Mouse (Mus musculus) lung, postnatal 0 days (tissue): Measurements from ENCODE around the gene Itprip. TPM values are rescaled to one million over a fixed set of nuclear protein-coding genes. Genes with fewer than 3 reads are reported as not detected.
A peak's percentile ranks its signal among the peaks of the same experiment; 100 is the strongest.
"Not testable (repeated sequence)": the region's sequence is repeated elsewhere in the genome, so short reads cannot be mapped to it uniquely, and the experiment has no call there.

Experiments
- ATAC-seq: fragments of 200-750 bp; cut with Nextera tagmentation; 2 replicates; pipeline ENCODE4 v1.8.0; 2017; ENCODE audit warnings: moderate library complexity
- DNase-seq: peaks from one replicate; pipeline ENCODE4 v3.0.0-alpha.2; 2016; ENCODE audit warnings: low spot score
- H3K27ac ChIP-seq: fragments of 300-500 bp; sonication (generic); 2 replicates; pipeline ENCODE4 v1.5.1; 2014; ENCODE audit warnings: antibody characterized with exemption, mild to moderate bottlenecking, low read length, mixed read lengths
- H3K27me3 ChIP-seq: fragments of 300-500 bp; sonication (generic); replicated peaks from 2 replicates; pipeline ENCODE4 v1.6.1; 2014; ENCODE audit warnings: low read length, mixed read lengths; ENCODE audit not compliant: insufficient read depth
- H3K36me3 ChIP-seq: fragments of 300-500 bp; sonication (generic); 2 replicates; pipeline ENCODE4 v1.6.1; 2014; ENCODE audit warnings: low read length, mixed read lengths; ENCODE audit not compliant: insufficient read depth
- H3K4me1 ChIP-seq: fragments of 300-500 bp; sonication (generic); 2 replicates; pipeline ENCODE4 v1.6.1; 2014; ENCODE audit warnings: antibody characterized with exemption, low read depth, low read length, mixed read lengths; ENCODE audit not compliant: insufficient read depth
- H3K4me2 ChIP-seq: fragments of 300-500 bp; sonication (generic); replicated peaks from 2 replicates; pipeline ENCODE4 v1.6.1; 2014; ENCODE audit warnings: low read depth, mild to moderate bottlenecking, low read length, moderate library complexity, mixed read lengths
- H3K4me3 ChIP-seq: fragments of 300-500 bp; sonication (generic); 2 replicates; pipeline ENCODE4 v1.5.1; 2014; ENCODE audit warnings: low read depth, low read length
- H3K9ac ChIP-seq: fragments of 300-500 bp; sonication (generic); replicated peaks from 2 replicates; pipeline ENCODE4 v1.6.1; 2014; ENCODE audit warnings: low read depth, mild to moderate bottlenecking
- H3K9me3 ChIP-seq: fragments of 300-500 bp; sonication (generic); 2 replicates; pipeline ENCODE4 v1.6.1; 2016; ENCODE audit warnings: low read length, mixed read lengths
- CTCF ChIP-seq: IDR thresholded peaks from 2 replicates; pipeline ENCODE4 v1.5.1; 2016; ENCODE audit warnings: antibody characterized with exemption, mild to moderate bottlenecking
- EP300 ChIP-seq: IDR thresholded peaks from 2 replicates; pipeline ENCODE4 v1.6.1; 2016; ENCODE audit warnings: antibody characterized with exemption, mild to moderate bottlenecking, control low read depth
- WGBS: fragments of 180-500 bp; shearing (Covaris S2); extraction: QIAGEN DNeasy Blood & Tissue Kit; methylation state at CpG from one replicate; pipeline ENCODE4 v1.1.7; 2014; 5-methylcytosine and 5-hydroxymethylcytosine counted together
- microRNA-seq: library from miRNA; unstranded; fragments of <30 nt; microRNA quantifications from one replicate; pipeline ENCODE4, GENCODE M21; 2016
- polyA plus RNA-seq: library from polyadenylated mRNA; unstranded; fragments of >200 nt; fragmentation: Nextera tagmentation; extraction: Ambion mirVana; gene quantifications from 2 replicates; pipeline ENCODE4 v1.2.1, GENCODE M21; 2015

Gene Itprip
- polyA plus RNA-seq, 1 experiment from 2014 or later: 15.6 TPM

DNA sequence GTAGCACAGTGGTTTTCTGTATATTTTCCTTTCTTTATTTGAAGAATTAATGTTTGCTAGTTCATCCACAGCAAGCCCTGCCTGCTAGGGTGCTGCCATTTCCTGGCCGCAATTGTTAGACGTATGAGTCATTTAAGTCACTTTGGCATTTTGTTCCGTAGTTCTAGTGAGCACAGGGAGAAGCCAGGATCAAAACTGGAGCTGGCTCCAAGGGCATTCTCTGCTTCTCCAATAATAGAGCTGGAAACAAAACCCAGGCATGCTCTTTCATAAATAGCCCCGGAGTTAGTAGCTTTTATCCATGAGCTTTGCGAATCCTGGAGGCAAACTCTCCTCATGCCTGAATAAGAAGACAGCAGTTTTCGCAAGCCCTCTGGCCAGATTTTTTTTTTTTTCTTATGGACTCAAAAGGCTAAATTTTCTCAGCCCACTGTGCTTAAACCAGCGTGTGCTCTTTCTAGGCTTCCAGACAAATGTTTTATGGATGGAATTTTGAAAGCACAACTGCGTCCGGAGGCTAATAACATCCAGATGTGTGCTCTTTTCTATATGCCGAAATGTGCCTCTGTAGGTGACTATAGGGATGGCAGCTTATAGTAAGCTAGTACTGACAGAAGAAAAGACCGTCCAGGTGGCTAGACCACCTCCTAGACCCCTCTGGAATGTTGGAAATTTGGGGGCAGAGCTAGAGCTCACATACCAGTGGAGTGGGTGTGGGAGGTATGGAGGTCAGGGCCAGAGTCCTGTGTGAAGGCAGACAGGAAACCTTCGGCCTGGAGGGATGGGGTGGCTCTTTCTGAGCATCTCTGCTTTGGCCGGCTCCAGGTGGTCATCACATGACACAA is 64.9 kb downstream of the Itprip start:
- ATAC-seq: peak; percentile 8

GRCm38 (mm10) chr19:47853053-47853452 is 66.0 kb downstream of the Itprip start:
- DNase-seq (no peak), ATAC-seq (no peak)
- 91% methylated on average over 3 of the region's 3 CpGs for WGBS
- Histone ChIP-seq H3K9me3 (no peaks in the 10 kb centered on the region), H3K4me3 (no peak overlapping the region), H3K36me3 (no peaks in the 10 kb centered on the region), H3K9ac (no peak overlapping the region), H3K27ac (no peak overlapping the region), H3K4me2 (no peak overlapping the region), H3K27me3 (no peaks in the 10 kb centered on the region), H3K4me1 (peaks cover 15% of the 10 kb centered on the region)
- TF ChIP-seq CTCF: no peak
- no peak for TF ChIP-seq EP300

More for the DNA sequence above, 64.9 kb downstream of the Itprip start:
- TF ChIP-seq EP300 (no peak), CTCF (peak; percentile 40)
- H3K4me2 ChIP-seq: peak overlapping the region; percentile 87
- no peaks in the 10 kb centered on the region for H3K36me3 ChIP-seq
- DNase-seq: peak; percentile 40
- peak overlapping the region; percentile 26; the same call in 1 of the 2 replicates for H3K9ac ChIP-seq
- H3K27ac ChIP-seq: no peak overlapping the region; the same call in 1 of the 2 replicates
- peaks cover 15% of the 10 kb centered on the region for H3K4me1 ChIP-seq
- 16% methylated on average over 13 of the region's 13 CpGs for WGBS
- no peaks in the 10 kb centered on the region for H3K27me3 ChIP-seq
- peak overlapping the region; percentile 53 for H3K4me3 ChIP-seq
- no peaks in the 10 kb centered on the region for H3K9me3 ChIP-seq

DNA sequence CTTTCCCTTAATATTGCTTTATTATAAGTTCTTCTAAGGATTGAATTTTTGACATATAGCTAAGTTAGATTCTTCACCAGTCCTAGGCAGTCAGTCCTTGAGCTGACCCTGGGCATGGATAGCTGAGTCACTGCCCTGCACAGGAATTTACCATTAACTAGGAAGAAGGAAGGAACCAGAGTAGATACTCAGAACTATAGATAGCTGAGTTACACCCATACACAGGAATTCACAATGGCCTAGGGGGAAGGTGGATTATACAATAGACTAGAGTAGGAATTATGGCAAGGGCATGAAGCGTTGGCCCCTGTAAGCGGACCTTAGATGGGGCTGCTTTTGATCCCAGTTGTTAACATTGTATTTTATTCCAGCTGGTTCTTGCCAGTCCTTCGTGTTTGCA is 67.0 kb downstream of the Itprip start:
- WGBS: 76% methylated on average over 3 of the region's 3 CpGs
- H3K4me2 ChIP-seq, H3K9me3 ChIP-seq, ATAC-seq, DNase-seq, H3K36me3 ChIP-seq, H3K27ac ChIP-seq, H3K9ac ChIP-seq, H3K27me3 ChIP-seq, H3K4me3 ChIP-seq: not testable (repeated sequence)
- H3K4me1 ChIP-seq: peaks cover 15% of the 10 kb centered on the region

GRCm38 (mm10) chr19:47849735-47850134 is 69.4 kb downstream of the Itprip start:
- TF ChIP-seq CTCF (no peak), EP300 (no peak)
- Histone ChIP-seq H3K4me3 (no peak overlapping the region), H3K9ac (no peak overlapping the region), H3K4me1 (peaks cover 6% of the 10 kb centered on the region; the same call in 1 of the 2 replicates), H3K36me3 (no peaks in the 10 kb centered on the region), H3K27ac (no peak overlapping the region), H3K27me3 (no peaks in the 10 kb centered on the region), H3K9me3 (no peaks in the 10 kb centered on the region), H3K4me2 (no peak overlapping the region)
- 84% methylated on average over 3 of the region's 3 CpGs for WGBS
- no peak for ATAC-seq
- DNase-seq: no peak

Small RNA genes lying within 50 kb of the gene (microRNA-seq; reads per million reads assigned to microRNA genes)
- gene Gm22240: not detected

Other genes with a start within 250 kb of the Itprip start
- 2.5 and 3.5 TPM in 2 replicates for gene Col17a1, start 227.2 kb downstream of the Itprip start, polyA plus RNA-seq
- gene Sfr1, start 187.6 kb downstream of the Itprip start, polyA plus RNA-seq: 166 and 171 TPM in 2 replicates
- gene Gsto1, start 64.3 kb downstream of the Itprip start, polyA plus RNA-seq: 147 and 172 TPM in 2 replicates
- 2.1 TPM in 2 replicates for gene Gsto2, start 53.8 kb downstream of the Itprip start, polyA plus RNA-seq
- 4.9 and 6.3 TPM in 2 replicates for gene Cfap43, start within 50 bp of the Itprip start, polyA plus RNA-seq
- 2.0 and 2.6 TPM in 2 replicates for gene Cfap58, start 18.4 kb upstream of the Itprip start, polyA plus RNA-seq